Mouse (Mus musculus) cerebellum, adult 2 months (tissue): Measurements from ENCODE around the gene Mipep.
A peak's percentile ranks its signal among the peaks of the same experiment; 100 is the strongest.

ENCODE experiments used
- CTCF ChIP-seq: fragments of 200-500 bp; IDR thresholded peaks from 2 replicates; pipeline ENCODE4 v1.5.1; 2011; ENCODE audit warnings: low read depth, mild to moderate bottlenecking, control low read depth, low read length, moderate library complexity, borderline replicate concordance; ENCODE audit not compliant: insufficient read depth
- POLR2A ChIP-seq: fragments of 200-500 bp; IDR thresholded peaks from 2 replicates; pipeline ENCODE4 v1.6.1; 2011; ENCODE audit warnings: low read length, control low read depth, borderline replicate concordance; ENCODE audit not compliant: insufficient read depth

- TF ChIP-seq POLR2A (no peak), CTCF (peak; percentile 86)
Observed at GRCm38 (mm10) chr14:60771057-60771456, 13.3 kb upstream of the Mipep start.
